ENCODE assay signal across 9 mouse cellular contexts in genomic region chr1:139423931-139424330, GRCm38 (mm10). TPM values are rescaled to one million over a fixed set of nuclear protein-coding genes. Genes with fewer than 3 reads are reported as not detected.
A peak's percentile ranks its signal among the peaks of the same experiment; 100 is the strongest.
DNase-seq lines count a peak whose midpoint lies in the region; ATAC-seq and TF ChIP-seq lines count a peak whose summit lies in the region.
"Had no signal": no experiment of that assay in that cellular context is flagged by ENCODE, and none has a peak within 500 bp of the region (broad histone marks: within the 10 kb centered on the region; RNA-seq: fewer than 3 reads in every experiment).

No protein-coding gene starts in this region.

- peaks cover 4% of the 10 kb centered on the region; the same call in 1 of the 2 replicates for H3K4me1 ChIP-seq in kidney, postnatal 0 days (replicated peaks; ENCODE audit: insufficient read depth, low read length)
- H3K4me1 ChIP-seq in embryonic fibroblast, embryonic 13.5 days (ENCODE audit: control insufficient read depth, insufficient read depth, low read length): peaks cover 9% of the 10 kb centered on the region
- H3K4me1 ChIP-seq in limb, embryonic 13.5 days: peaks cover 36% of the 10 kb centered on the region

- TF ChIP-seq POLR2A in embryonic fibroblast, embryonic 13.5 days (IDR thresholded peaks at IDR 0.05; ENCODE audit: low read depth, low read length): no peak

- peak overlapping the region; percentile 80 for H3K4me2 ChIP-seq in kidney, postnatal 0 days (ENCODE audit: low read length)
- peak overlapping the region; percentile 76 for H3K4me2 ChIP-seq in limb, embryonic 13.5 days (replicated peaks)

- no peak for ATAC-seq in kidney, postnatal 0 days (replicated peaks; ENCODE audit: low FRiP score, low read depth)
- no peak for ATAC-seq in limb, embryonic 13.5 days (ENCODE audit: low FRiP score, low read depth)

- WGBS in kidney, postnatal 0 days: 47% methylated on average over 10 of the region's 10 CpGs
- WGBS in limb, embryonic 13.5 days: 71% methylated on average over 10 of the region's 10 CpGs

- no peak overlapping the region for H3K27ac ChIP-seq in kidney, postnatal 0 days
- no peak overlapping the region for H3K27ac ChIP-seq in embryonic fibroblast, embryonic 13.5 days (ENCODE audit: insufficient read depth, low read length)
- H3K27ac ChIP-seq in limb, embryonic 13.5 days: no peak overlapping the region

- DNase-seq in kidney, postnatal 0 days (ENCODE audit: low spot score): no peak
- DNase-seq in kidney, adult 8-10 months: no peak
- peak; percentile 15 for DNase-seq in retina, embryonic 14.5 days (ENCODE audit: low spot score)
- no peak for DNase-seq in left cerebral cortex, adult 11 months (ENCODE audit: low spot score)
- DNase-seq in right cerebral cortex, postnatal 14 days: no peak
- DNase-seq in kidney, postnatal 25 days: no peak
- DNase-seq: gastrocnemius, postnatal 14 days had no signal

- no peak for TF ChIP-seq CTCF in kidney, postnatal 0 days (IDR thresholded peaks at IDR 0.05; ENCODE audit: low read depth)
- TF ChIP-seq CTCF in embryonic fibroblast, embryonic 13.5 days (IDR thresholded peaks at IDR 0.05; ENCODE audit: borderline replicate concordance, insufficient read depth, low read length): no peak

- peak overlapping the region; percentile 78 for H3K4me3 ChIP-seq in kidney, postnatal 0 days (replicated peaks; ENCODE audit: low read depth, low read length)
- H3K4me3 ChIP-seq in embryonic fibroblast, embryonic 13.5 days (ENCODE audit: insufficient read depth, low read length): peak overlapping the region; percentile 95
- H3K4me3 ChIP-seq in limb, embryonic 13.5 days: peak overlapping the region; percentile 85

- no peaks in the 10 kb centered on the region for H3K27me3 ChIP-seq in kidney, postnatal 0 days (ENCODE audit: insufficient read depth, low read length)
- no peaks in the 10 kb centered on the region for H3K27me3 ChIP-seq in limb, embryonic 13.5 days

- H3K36me3 ChIP-seq in kidney, postnatal 0 days (ENCODE audit: insufficient read depth, low read length): 0 out of 2 replicates have a peak, but pooled peaks cover 1% of the 10 kb centered on the region
- H3K36me3 ChIP-seq in limb, embryonic 13.5 days: peaks cover 4% of the 10 kb centered on the region

- peak overlapping the region; percentile 9; the same call in 1 of the 2 replicates for H3K9ac ChIP-seq in kidney, postnatal 0 days (ENCODE audit: low read depth, low read length)
- H3K9ac ChIP-seq in limb, embryonic 13.5 days: peak overlapping the region; percentile 93

- H3K9me3 ChIP-seq in kidney, postnatal 0 days (replicated peaks; ENCODE audit: low read length): no peaks in the 10 kb centered on the region
- H3K9me3 ChIP-seq in limb, embryonic 13.5 days: no peaks in the 10 kb centered on the region

RNA-seq across cellular contexts. Expression of gene Zbtb41, which starts 1.8 kb away (rescaled TPM):
- polyA plus RNA-seq in kidney, postnatal 0 days (2015; fragmentation: Nextera tagmentation; extraction: Ambion mirVana): 6.9 and 7.5 TPM in 2 replicates
- polyA plus RNA-seq in embryonic fibroblast, embryonic 13.5 days (2011; ENCODE audit: insufficient read length, low read depth, missing spikeins): 38.9 and 41.1 TPM in 2 replicates
- polyA plus RNA-seq in limb, embryonic 13.5 days (2015; fragmentation: Nextera tagmentation; extraction: Ambion mirVana): 9.4 and 10.1 TPM in 2 replicates

RNA-seq across cellular contexts. Expression of gene Aspm, which starts 30.6 kb away (rescaled TPM):
- 7.1 and 7.2 TPM in 2 replicates for polyA plus RNA-seq in kidney, postnatal 0 days (2015; fragmentation: Nextera tagmentation; extraction: Ambion mirVana)
- polyA plus RNA-seq in embryonic fibroblast, embryonic 13.5 days (2011; ENCODE audit: insufficient read length, low read depth, missing spikeins): 11.7 and 21.4 TPM in 2 replicates
- 15.8 and 16.8 TPM in 2 replicates for polyA plus RNA-seq in limb, embryonic 13.5 days (2015; fragmentation: Nextera tagmentation; extraction: Ambion mirVana)

RNA-seq across cellular contexts. Expression of gene Crb1, which starts 47.0 kb away (rescaled TPM):
- 0.29 and 0.32 TPM in 2 replicates for polyA plus RNA-seq in kidney, postnatal 0 days (2015; fragmentation: Nextera tagmentation; extraction: Ambion mirVana)
- not detected in 2 replicates for polyA plus RNA-seq in embryonic fibroblast, embryonic 13.5 days (2011; ENCODE audit: insufficient read length, low read depth, missing spikeins)
- polyA plus RNA-seq in limb, embryonic 13.5 days (2015; fragmentation: Nextera tagmentation; extraction: Ambion mirVana): 0.08 TPM in 1 of 2 replicates, not detected in the other
